Mouse (Mus musculus) lung, adult 2 months (tissue): ENCODE data around the gene Rasl10b.

ENCODE experiments used
- CTCF ChIP-seq: fragments of 200-500 bp; IDR thresholded peaks from 2 replicates; pipeline ENCODE4 v1.5.1; 2011; ENCODE audit warnings: mild to moderate bottlenecking, low read length, control low read depth; ENCODE audit not compliant: insufficient read depth
- POLR2A ChIP-seq: fragments of 200-500 bp; IDR thresholded peaks from 2 replicates; pipeline ENCODE4 v1.6.1; 2011; ENCODE audit warnings: low read depth, mild to moderate bottlenecking, control low read depth, low read length, borderline replicate concordance; ENCODE audit errors: extremely low read depth

DNA sequence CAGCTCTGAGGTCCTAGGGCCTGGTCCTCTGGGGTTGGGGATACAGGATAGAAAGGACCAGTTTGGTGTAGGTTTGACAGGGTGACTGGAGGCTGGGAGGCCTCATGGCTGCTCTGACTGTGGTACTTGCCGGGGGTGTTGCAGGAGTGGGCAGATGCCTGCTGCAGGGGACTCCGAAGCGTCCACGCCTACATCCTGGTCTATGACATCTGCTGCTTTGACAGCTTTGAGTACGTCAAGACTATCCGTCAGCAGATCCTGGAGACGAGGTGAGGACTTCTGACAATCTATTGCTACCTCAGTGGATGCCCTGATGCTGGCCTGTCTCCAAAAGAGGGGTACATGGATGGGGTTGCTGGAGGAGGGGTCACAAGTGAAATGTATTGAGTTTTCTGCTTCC is 8.8 kb downstream of the Rasl10b start:
- TF ChIP-seq POLR2A, result no peak
- TF ChIP-seq CTCF, result no peak
